In genomic region chr1:46858579-46858978, GRCm38 (mm10) we compare ENCODE assay signal across 16 mouse cellular contexts.
"Had no signal": no experiment of that assay in that cellular context is flagged by ENCODE, and none has a peak within 500 bp of the region (broad histone marks: within the 10 kb centered on the region; RNA-seq: fewer than 3 reads in every experiment).

No protein-coding gene starts in this region.

- H3K9me3 ChIP-seq: midbrain, embryonic 10.5 days; midbrain, embryonic 12.5 days; neural tube, embryonic 13.5 days; neural tube, embryonic 15.5 days had no signal

- H3K27me3 ChIP-seq: midbrain, embryonic 12.5 days; neural tube, embryonic 13.5 days; neural tube, embryonic 15.5 days had no signal

- H3K9ac ChIP-seq: lung, embryonic 14.5 days; midbrain, embryonic 12.5 days; neural tube, embryonic 13.5 days; neural tube, embryonic 15.5 days had no signal

- ATAC-seq: midbrain, embryonic 16.5 days had no signal

- H3K36me3 ChIP-seq: midbrain, embryonic 10.5 days; midbrain, embryonic 12.5 days; neural tube, embryonic 13.5 days; neural tube, embryonic 15.5 days had no signal

- H3K4me2 ChIP-seq: lung, embryonic 14.5 days; midbrain, embryonic 12.5 days; neural tube, embryonic 13.5 days; neural tube, embryonic 15.5 days had no signal

- DNase-seq: lung, adult 18-20 months; lung, embryonic 14.5 days; lung, postnatal 14 days; lung, postnatal 36 days; midbrain, embryonic 14.5 days; right cerebral cortex, postnatal 14 days; thymus, adult 18-20 months; thymus, postnatal 14 days; thymus, postnatal 36 days had no signal

- H3K27ac ChIP-seq: macrophage; midbrain, embryonic 10.5 days; midbrain, embryonic 12.5 days; neural tube, embryonic 13.5 days; neural tube, embryonic 15.5 days had no signal

- H3K4me3 ChIP-seq: midbrain, embryonic 10.5 days; midbrain, embryonic 12.5 days; myocyte; neural tube, embryonic 13.5 days; neural tube, embryonic 15.5 days had no signal
